Mouse (Mus musculus): ENCODE results near the gene Olfr958.

DNA sequence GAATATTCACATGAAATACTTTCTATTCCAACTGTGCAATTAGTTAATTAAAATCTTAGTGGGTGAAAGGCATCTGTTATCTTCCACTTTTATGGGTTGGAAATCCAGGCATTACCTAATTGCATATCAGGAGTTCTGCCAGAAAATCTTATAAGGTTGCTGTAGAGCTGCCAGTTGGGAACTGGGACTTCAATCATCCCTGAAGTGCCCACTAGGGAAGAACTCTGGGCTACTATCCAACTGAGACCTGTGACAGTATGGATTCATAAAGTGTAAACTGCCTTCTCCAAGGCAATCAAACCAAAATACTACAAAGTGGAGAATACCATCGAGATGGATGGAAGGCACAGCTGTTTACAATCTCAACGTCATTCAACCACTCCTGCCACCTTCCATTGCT is at the start of gene Olfr958:
- TF ChIP-seq GATA1 (IDR thresholded peaks at IDR 0.05; ENCODE audit: low read length) (no peak), TAL1 (IDR thresholded peaks at IDR 0.05; ENCODE audit: low read length) (no peak)
